Mouse (Mus musculus) limb, embryonic 13.5 days (tissue): Measurements from ENCODE around the gene Tex12. TPM values are rescaled to one million over a fixed set of nuclear protein-coding genes. Genes with fewer than 3 reads are reported as not detected.
A peak's percentile ranks its signal among the peaks of the same experiment; 100 is the strongest.

Experiments used
- ATAC-seq: fragments of 200-750 bp; cut with Nextera tagmentation; 2 replicates; pipeline ENCODE4 v1.8.0; 2017; ENCODE audit warnings: low read depth, moderate number of reproducible peaks, moderate TSS enrichment; ENCODE audit not compliant: low FRiP score
- H3K27ac ChIP-seq: fragments of 300-500 bp; sonication (generic); 2 replicates; pipeline ENCODE4 v1.5.1; 2015; ENCODE audit warnings: inconsistent platforms, mild to moderate bottlenecking, moderate library complexity
- H3K27me3 ChIP-seq: fragments of 300-500 bp; sonication (generic); 2 replicates; pipeline ENCODE4 v1.6.1; 2015; ENCODE audit warnings: mild to moderate bottlenecking, inconsistent platforms
- H3K36me3 ChIP-seq: fragments of 300-500 bp; sonication (generic); 2 replicates; pipeline ENCODE4 v1.6.1; 2015; ENCODE audit warnings: inconsistent platforms, mild to moderate bottlenecking, moderate library complexity
- H3K4me1 ChIP-seq: fragments of 300-500 bp; sonication (generic); 2 replicates; pipeline ENCODE4 v1.6.1; 2015; ENCODE audit warnings: inconsistent platforms
- H3K4me2 ChIP-seq: fragments of 300-500 bp; sonication (generic); replicated peaks from 2 replicates; pipeline ENCODE4 v1.6.1; 2015; ENCODE audit warnings: inconsistent platforms, mild to moderate bottlenecking, moderate library complexity
- H3K4me3 ChIP-seq: fragments of 300-500 bp; sonication (generic); 2 replicates; pipeline ENCODE4 v1.5.1; 2015; ENCODE audit warnings: moderate library complexity, mild to moderate bottlenecking, inconsistent platforms
- H3K9ac ChIP-seq: fragments of 300-500 bp; sonication (generic); 2 replicates; pipeline ENCODE4 v1.6.1; 2015; ENCODE audit warnings: mild to moderate bottlenecking, inconsistent platforms
- H3K9me3 ChIP-seq: fragments of 300-500 bp; sonication (generic); 2 replicates; pipeline ENCODE4 v1.6.1; 2016; ENCODE audit warnings: inconsistent platforms
- WGBS: fragments of 180-500 bp; shearing (Covaris S2); methylation state at CpG from one replicate; pipeline ENCODE4 v1.1.7; 2015; 5-methylcytosine and 5-hydroxymethylcytosine counted together
- polyA plus RNA-seq: library from polyadenylated mRNA; unstranded; fragments of >200 nt; fragmentation: Nextera tagmentation; extraction: Ambion mirVana; gene quantifications from 2 replicates; pipeline ENCODE4 v1.2.1, GENCODE M21; 2015

Gene Tex12
- not detected in 2 replicates for polyA plus RNA-seq

DNA sequence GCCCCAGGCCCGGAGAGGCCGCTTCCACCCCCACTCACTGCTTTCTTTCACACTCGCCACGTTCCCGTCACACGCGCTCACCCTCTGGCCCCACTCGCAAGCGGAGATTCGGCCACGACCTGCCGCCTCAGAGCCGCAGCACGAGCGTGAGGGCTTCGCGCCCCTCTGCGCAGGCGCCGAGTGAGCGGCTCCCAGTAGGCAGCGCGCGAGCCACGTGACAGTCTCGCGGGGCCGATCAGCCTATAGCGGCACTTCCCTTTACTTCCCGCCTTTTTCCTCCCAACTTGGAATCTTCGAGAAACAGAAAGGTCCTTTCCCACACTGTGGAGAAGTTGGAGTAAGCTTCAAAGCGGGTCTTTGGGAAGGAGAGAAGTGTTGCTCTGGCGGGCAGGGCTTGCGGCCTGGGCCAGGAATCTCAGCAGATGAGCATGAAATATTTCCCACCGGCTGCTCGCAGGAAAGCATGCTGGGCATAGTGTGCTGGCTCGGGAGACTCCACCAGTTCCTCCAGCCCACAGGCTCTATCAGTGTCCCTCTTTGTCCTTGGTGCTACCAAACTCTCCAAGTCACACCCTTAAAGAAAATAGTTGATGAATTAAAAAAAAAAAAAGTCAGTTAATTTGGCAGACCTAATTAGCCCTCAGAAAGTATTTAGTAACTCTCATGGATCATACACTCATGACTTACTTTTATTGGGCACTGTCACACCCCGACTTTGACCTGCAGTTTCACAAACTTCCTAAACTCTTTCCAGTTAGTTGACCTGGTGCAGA lies at the start of gene Tex12:
TSS of gene Tex12 (minus strand) at position 181 of the 773 bp plus-strand sequence.
- H3K36me3 ChIP-seq, result no peaks in the 10 kb centered on the region
- no peak within 1 kb of the TSS for H3K9ac ChIP-seq
- no peak within 1 kb of the TSS for H3K4me3 ChIP-seq
- no peaks in the 10 kb centered on the region for H3K4me1 ChIP-seq
- no peak for ATAC-seq
- WGBS, result 85% methylated on average over 38 of the region's 38 CpGs
- H3K27me3 ChIP-seq, result no peaks in the 10 kb centered on the region
- no peak within 1 kb of the TSS for H3K27ac ChIP-seq
- no peaks in the 10 kb centered on the region for H3K9me3 ChIP-seq
- H3K4me2 ChIP-seq, result no peak within 1 kb of the TSS

DNA sequence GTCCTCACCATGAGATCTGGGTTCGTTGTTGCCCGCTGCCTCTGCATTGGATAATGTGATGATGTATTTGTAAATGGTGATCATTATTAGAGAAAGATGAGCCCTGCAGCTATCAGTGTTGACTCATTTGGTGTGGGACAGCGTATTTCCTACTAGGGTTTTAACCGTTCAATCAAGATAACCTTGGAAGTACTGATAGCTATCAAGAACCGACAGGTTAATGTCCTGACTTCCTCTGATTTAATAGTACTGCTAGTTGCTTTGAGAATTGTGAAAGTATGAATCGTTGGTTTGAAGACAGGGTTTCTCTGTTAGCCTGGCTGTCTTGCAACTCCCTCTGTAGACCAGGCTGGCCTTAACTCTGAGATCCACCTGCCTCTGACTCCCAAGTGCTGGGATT lies 43.2 kb upstream of the Tex12 start:
- 4% methylated on average over 6 of the region's 6 CpGs for WGBS
- no peak for ATAC-seq
- Histone ChIP-seq H3K27ac (no peak overlapping the region; the same call in 1 of the 2 replicates), H3K9ac (peak overlapping the region; percentile 90), H3K27me3 (no peaks in the 10 kb centered on the region), H3K9me3 (no peaks in the 10 kb centered on the region), H3K36me3 (peaks cover 47% of the 10 kb centered on the region), H3K4me3 (peak overlapping the region; percentile 90), H3K4me1 (peaks cover 33% of the 10 kb centered on the region), H3K4me2 (peak overlapping the region; percentile 95)

DNA sequence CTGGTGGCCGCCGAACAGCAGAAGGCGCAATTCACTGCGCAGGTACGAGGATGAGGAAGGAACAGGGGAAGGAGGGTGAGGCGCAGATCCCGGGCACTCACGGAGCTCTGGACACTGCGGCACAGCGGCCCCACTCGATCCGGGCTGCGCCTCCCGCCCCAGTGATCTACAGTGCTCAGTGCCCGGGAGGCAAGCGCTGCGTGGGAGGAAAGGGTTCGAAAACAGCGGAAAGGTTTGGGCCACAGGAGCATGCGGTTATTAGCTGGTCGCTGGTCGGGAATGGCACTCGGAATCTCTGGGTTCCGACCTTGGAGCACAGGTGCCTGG lies 42.8 kb upstream of the Tex12 start:
- ATAC-seq, result peak; percentile 83; the same call in 1 of the 2 replicates
- peaks cover 48% of the 10 kb centered on the region for H3K36me3 ChIP-seq
- no peaks in the 10 kb centered on the region for H3K9me3 ChIP-seq
- H3K4me1 ChIP-seq, result peaks cover 33% of the 10 kb centered on the region
- under 1% methylated on average over 24 of the region's 24 CpGs for WGBS
- H3K9ac ChIP-seq, result peak overlapping the region; percentile 90
- H3K4me2 ChIP-seq, result peak overlapping the region; percentile 95
- peak overlapping the region; percentile 84 for H3K27ac ChIP-seq
- peak overlapping the region; percentile 90 for H3K4me3 ChIP-seq
- no peaks in the 10 kb centered on the region for H3K27me3 ChIP-seq

DNA sequence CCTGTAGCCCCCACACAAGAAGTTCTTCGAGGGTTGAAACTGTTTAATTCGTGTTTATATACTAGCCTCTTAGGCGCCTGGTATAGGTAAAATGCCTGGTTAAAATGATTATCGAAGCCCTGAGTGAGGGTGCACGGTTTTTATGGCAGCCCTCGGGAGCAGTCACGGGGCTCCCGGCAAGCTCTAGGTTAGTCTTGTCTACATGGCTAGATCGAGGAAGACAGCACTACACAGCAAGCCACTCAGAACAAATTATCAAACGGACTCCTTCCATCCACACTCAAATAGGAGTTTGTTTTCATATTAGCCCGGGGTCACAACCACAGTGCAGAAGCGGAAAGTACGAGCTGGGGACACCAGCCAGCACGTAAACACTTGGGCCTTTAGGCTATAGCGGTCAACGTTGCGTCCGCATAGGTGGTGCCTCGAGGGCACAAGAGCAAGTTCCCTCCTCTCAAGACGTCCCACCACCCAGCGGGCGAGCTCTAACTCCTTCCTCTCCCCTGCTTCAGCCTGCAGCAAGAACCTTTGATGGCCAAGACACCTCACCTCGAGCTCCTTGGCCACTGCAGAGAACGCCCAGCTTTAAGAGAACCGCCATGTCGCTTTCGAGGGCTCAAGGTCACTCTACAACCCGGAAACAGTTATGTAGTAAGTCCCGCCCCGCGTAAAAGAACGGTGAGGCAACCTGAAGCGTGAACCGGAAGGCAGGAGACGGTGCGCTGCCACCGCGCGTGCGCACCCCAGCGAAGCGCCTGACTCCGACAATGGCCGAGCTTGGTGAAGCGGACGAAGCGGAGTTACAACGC lies 42.3 kb upstream of the Tex12 start, which contains the start of the genes Sdhd and Timm8b:
TSS of gene Sdhd (minus strand) at position 624 of the 809 bp plus-strand sequence.
TSS of gene Timm8b (plus strand) at position 722 of the 809 bp plus-strand sequence.
- WGBS, result under 1% methylated on average over 48 of the region's 48 CpGs
- H3K9ac ChIP-seq, result peak within 1 kb of the TSS; percentile 90
- peak within 1 kb of the TSS; percentile 95 for H3K4me2 ChIP-seq
- peak within 1 kb of the TSS; percentile 84 for H3K27ac ChIP-seq
- no peaks in the 10 kb centered on the region for H3K9me3 ChIP-seq
- peak; percentile 97 for ATAC-seq
- H3K36me3 ChIP-seq, result peaks cover 49% of the 10 kb centered on the region
- H3K4me3 ChIP-seq, result peak within 1 kb of the TSS; percentile 90
- H3K4me1 ChIP-seq, result peaks cover 33% of the 10 kb centered on the region
- H3K27me3 ChIP-seq, result no peaks in the 10 kb centered on the region

DNA sequence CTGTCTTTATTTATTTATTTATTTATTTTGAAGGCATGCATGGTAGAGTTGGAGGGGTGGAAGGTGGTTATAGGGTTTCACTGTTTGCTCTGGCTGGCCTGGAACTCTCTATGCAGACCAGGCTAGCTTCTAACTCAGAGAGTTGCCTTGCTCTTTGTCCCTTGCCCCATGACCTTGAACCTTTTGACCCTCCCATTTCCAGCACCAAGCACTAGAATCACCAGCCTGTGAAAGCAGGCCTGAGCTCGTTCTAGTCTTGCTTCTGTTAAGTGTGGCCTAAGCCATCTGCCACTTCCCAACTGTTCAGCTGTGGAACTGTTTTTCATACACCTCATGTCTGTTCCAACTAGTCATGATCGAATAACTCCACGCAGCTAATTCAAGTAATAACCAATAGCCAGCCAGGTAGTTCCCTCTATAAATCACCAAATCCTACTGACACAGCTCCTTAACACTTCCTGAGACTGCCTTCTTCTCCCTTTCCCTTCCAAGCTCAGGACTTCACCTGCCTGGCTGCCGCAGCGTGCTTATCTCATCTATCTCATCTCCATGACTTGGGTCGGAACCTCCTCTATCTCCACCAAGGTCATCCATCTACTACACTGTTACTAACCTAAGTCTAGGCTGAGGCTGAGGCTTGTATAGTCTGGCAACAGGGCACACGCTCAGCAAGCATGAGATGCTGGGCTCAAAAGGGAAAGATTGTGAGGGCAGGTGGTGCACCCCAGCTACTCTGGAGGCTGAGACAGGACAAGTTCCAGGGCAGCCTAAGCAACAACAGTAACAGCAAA lies 41.1 kb upstream of the Tex12 start:
- WGBS, result 89% methylated on average over 7 of the region's 7 CpGs
- H3K9ac ChIP-seq, result peak overlapping the region; percentile 90
- H3K36me3 ChIP-seq, result peaks cover 49% of the 10 kb centered on the region

DNA sequence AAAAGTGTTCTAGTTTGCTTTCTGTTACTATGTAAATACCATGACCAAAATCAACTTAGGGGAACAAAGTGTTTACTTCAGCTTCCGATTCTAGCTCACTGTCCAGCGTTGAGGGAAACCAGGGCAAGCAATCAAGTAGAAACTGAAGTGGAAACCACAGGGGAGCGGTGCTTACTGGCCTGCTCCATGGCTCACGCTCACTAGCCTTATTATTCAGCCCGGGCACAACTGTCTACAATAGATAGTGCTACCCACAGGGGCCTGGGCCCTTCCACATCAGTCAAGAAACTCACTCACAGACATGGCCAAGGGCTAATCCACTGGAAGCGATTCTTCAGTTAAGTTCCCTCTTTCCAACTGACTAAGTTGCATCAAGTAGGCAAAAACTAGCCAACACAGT lies 40.4 kb upstream of the Tex12 start:
- H3K9me3 ChIP-seq, result no peaks in the 10 kb centered on the region
- no peak overlapping the region for H3K4me3 ChIP-seq
- H3K36me3 ChIP-seq, result peaks cover 52% of the 10 kb centered on the region
- 91% methylated on average over 6 of the region's 6 CpGs for WGBS
- H3K27ac ChIP-seq, result no peak overlapping the region
- ATAC-seq, result no peak
- peaks cover 33% of the 10 kb centered on the region for H3K4me1 ChIP-seq
- no peaks in the 10 kb centered on the region for H3K27me3 ChIP-seq
- H3K9ac ChIP-seq, result no peak overlapping the region
- H3K4me2 ChIP-seq, result no peak overlapping the region

More for the DNA sequence above, 41.1 kb upstream of the Tex12 start:
- peak overlapping the region; percentile 95 for H3K4me2 ChIP-seq
- H3K27ac ChIP-seq, result no peak overlapping the region
- no peaks in the 10 kb centered on the region for H3K27me3 ChIP-seq
- ATAC-seq, result no peak
- H3K4me3 ChIP-seq, result peak overlapping the region; percentile 90
- H3K4me1 ChIP-seq, result peaks cover 33% of the 10 kb centered on the region
- H3K9me3 ChIP-seq, result no peaks in the 10 kb centered on the region

DNA sequence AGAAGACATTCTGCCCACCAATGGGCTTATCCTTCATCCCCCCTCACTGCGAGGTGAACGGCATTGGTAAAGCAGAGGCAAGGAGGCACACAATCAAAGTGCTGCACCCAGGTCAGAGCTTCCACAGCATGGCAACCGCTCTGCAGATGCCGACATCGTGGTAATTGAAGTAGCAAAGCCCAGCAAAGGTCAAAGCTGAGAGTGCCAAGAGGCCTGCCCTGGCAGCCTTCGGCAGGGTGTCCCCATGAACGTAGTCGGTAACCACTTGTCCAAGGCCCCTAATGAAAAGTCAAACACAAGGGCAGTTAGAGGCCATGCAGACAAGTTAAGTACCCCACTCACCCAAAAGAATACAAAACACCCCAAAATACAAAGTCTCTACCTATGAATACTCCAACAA lies 35.8 kb upstream of the Tex12 start:
- no peak for ATAC-seq
- no peak overlapping the region for H3K27ac ChIP-seq
- H3K27me3 ChIP-seq, result no peaks in the 10 kb centered on the region
- H3K9me3 ChIP-seq, result no peaks in the 10 kb centered on the region
- H3K4me3 ChIP-seq, result no peak overlapping the region
- no peak overlapping the region for H3K9ac ChIP-seq
- peaks cover 59% of the 10 kb centered on the region for H3K36me3 ChIP-seq
- WGBS, result 96% methylated on average over 8 of the region's 8 CpGs
- no peak overlapping the region for H3K4me2 ChIP-seq
- H3K4me1 ChIP-seq, result peaks cover 15% of the 10 kb centered on the region

DNA sequence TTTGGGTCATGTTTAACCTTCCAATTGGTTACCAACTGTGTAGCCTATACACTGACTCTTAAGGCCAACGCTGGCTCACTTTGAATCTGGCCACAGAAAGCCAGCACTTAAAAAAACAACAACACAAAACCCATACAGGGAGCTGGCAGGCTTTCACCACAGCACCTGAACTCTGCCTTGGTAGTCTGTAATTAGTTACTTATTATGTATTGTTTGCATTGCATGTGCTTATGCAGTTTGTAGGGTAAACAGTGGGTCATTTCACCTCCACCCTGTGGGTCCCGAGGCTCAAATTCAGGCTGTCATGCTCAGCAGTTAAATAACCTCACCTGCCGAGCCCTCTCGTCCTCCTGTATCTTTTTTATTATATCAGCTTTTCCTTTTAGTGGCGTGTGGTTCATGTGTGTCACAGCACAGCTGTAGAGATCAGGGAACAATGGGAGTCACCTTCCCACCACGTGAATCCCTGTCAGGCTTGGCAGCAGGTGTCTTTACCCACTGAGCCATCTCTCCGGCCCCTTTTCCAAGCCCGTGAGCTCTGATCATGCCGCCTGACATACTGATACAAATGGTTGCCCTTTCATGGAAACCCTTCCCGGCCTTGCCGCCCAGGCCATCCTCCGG lies 33.8 kb upstream of the Tex12 start:
- 80% methylated on average over 12 of the region's 12 CpGs for WGBS
- ATAC-seq, result no peak
- no peak overlapping the region for H3K9ac ChIP-seq
- no peaks in the 10 kb centered on the region; the same call in 1 of the 2 replicates for H3K4me1 ChIP-seq
- no peak overlapping the region for H3K4me3 ChIP-seq
- H3K36me3 ChIP-seq, result peaks cover 52% of the 10 kb centered on the region
- H3K27ac ChIP-seq, result no peak overlapping the region
- H3K4me2 ChIP-seq, result no peak overlapping the region
- H3K9me3 ChIP-seq, result no peaks in the 10 kb centered on the region
- H3K27me3 ChIP-seq, result no peaks in the 10 kb centered on the region

DNA sequence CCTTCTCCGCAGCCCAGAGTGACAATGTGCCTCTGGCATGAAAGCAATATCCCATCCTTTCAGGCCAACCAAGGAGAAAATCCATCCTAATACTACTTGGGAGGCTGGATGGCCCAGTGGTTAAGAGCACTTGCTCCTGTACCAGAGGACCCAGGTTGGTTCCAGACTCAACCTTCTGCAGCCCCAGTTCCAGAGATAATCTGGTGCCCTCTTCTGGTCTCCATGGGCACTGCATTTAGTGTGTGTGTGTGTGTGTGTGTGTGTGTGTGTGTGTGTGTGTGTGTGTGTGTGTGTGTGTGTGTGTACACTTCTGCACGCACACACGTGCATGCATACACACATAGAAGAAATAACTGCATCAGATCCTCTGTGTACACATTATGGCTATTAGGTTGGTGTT lies 32.4 kb upstream of the Tex12 start:
- H3K27ac ChIP-seq, result no peak overlapping the region
- H3K4me2 ChIP-seq, result no peak overlapping the region
- no peaks in the 10 kb centered on the region for H3K27me3 ChIP-seq
- H3K36me3 ChIP-seq, result peaks cover 40% of the 10 kb centered on the region
- 83% methylated on average over 3 of the region's 3 CpGs for WGBS
- no peak for ATAC-seq
- H3K9ac ChIP-seq, result no peak overlapping the region
- no peaks in the 10 kb centered on the region for H3K4me1 ChIP-seq
- H3K4me3 ChIP-seq, result no peak overlapping the region
- H3K9me3 ChIP-seq, result no peaks in the 10 kb centered on the region

DNA sequence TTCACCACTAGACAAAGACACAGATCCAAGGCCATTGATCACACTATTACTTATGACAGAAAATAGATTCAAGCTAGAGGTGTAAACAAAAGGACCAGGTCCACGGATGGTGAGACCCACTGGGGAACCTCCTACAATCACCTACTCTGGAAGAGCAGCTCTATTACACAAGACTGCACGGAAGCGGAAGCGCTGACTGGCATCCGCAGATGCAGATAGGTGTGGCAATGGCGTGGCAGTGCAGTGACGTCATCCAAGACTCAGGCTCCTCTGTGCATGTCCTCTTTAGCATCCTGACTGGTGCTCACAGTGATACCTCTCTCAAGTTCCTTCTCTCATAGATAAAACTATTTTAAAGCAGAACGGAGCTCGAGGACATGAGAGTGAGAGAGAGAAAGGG lies 31.8 kb upstream of the Tex12 start:
- 89% methylated on average over 9 of the region's 9 CpGs for WGBS
- H3K9me3 ChIP-seq, result no peaks in the 10 kb centered on the region
- no peak overlapping the region for H3K4me2 ChIP-seq
- no peak overlapping the region for H3K27ac ChIP-seq
- no peak overlapping the region for H3K9ac ChIP-seq
- no peak overlapping the region for H3K4me3 ChIP-seq
- no peaks in the 10 kb centered on the region for H3K4me1 ChIP-seq
- no peaks in the 10 kb centered on the region for H3K27me3 ChIP-seq
- no peak for ATAC-seq
- H3K36me3 ChIP-seq, result peaks cover 34% of the 10 kb centered on the region

DNA sequence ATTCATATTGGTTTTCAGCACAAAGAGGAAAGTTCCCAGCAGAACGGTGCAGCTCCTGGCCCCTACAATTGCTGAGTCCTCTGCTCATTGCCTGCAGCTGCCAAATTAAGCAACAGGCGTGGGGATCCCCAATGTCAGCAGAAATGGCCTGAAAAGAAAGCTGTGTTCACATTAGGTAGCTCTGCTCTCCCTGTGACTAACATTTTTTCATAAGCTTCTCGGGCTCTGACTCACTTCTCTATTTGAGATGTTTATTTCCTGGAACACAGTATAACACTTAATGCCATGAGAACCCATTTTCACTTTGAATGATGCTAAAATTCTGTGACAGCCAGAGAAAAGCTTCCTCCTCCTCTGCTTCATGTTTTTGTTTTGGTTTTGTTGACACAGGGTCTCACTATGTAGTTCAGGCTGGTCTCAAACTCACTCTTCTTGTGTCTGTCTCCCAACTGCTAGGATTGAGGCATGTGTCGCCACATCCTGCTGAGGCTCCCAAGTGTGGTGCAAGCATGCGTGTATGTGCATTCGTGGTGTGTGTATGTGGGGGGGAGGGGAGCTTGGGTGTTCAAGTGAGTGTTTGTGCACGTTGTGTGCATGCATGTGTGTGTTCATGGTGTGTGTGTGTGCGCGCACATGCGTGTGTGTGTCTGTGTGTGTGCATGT lies 29.9 kb upstream of the Tex12 start:
- WGBS, result 72% methylated on average over 10 of the region's 10 CpGs
- no peak overlapping the region for H3K27ac ChIP-seq
- H3K4me3 ChIP-seq, result no peak overlapping the region
- H3K4me1 ChIP-seq, result no peaks in the 10 kb centered on the region
- H3K36me3 ChIP-seq, result peaks cover 15% of the 10 kb centered on the region
- no peak overlapping the region for H3K4me2 ChIP-seq
- no peaks in the 10 kb centered on the region for H3K27me3 ChIP-seq
- H3K9me3 ChIP-seq, result no peaks in the 10 kb centered on the region
- H3K9ac ChIP-seq, result no peak overlapping the region
- ATAC-seq, result no peak
